Mouse (Mus musculus): Measurements from ENCODE around the gene Gm44790.

DNA sequence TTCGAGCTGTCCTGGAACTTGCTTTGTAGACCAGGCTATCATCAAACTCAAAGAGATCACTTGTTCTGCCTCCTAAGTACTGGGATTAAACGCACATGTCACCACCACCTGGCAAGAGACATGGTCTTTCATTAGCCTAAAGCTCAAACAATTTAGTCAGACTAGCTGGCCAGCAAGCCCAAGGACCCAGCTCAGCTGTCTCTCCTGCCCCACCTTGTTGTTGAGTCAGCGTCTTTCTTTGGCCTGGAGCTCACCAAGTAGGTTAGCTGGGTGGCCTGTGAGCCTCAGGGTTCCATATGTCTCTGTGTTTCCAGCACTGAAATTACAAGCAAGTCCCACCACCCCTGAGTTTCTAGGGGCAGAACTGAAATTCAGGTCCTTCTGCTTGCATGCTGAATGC, 36.6 kb downstream of the Gm44790 start:
- TF ChIP-seq ZNF384 (IDR thresholded peaks at IDR 0.05; ENCODE audit: low read depth, low read length) (no peak), MAFK (IDR thresholded peaks at IDR 0.05; ENCODE audit: insufficient read depth, low read depth, low read length) (no peak)

All from ES-E14 (cell line).